Mouse (Mus musculus) lung, adult 2 months (tissue): ENCODE data around the gene Olfr429.

Experiments used
- CTCF ChIP-seq: fragments of 200-500 bp; IDR thresholded peaks from 2 replicates; pipeline ENCODE4 v1.5.1; 2011; ENCODE audit warnings: mild to moderate bottlenecking, low read length, control low read depth; ENCODE audit not compliant: insufficient read depth
- POLR2A ChIP-seq: fragments of 200-500 bp; IDR thresholded peaks from 2 replicates; pipeline ENCODE4 v1.6.1; 2011; ENCODE audit warnings: low read depth, mild to moderate bottlenecking, control low read depth, low read length, borderline replicate concordance; ENCODE audit errors: extremely low read depth

- TF ChIP-seq CTCF (no peak), POLR2A (no peak)
Measured at GRCm38 (mm10) chr1:174051931-174052536, 32.1 kb upstream of the Olfr429 start.
